Mouse (Mus musculus) heart, adult 2 months (tissue): Measurements from ENCODE around the gene Robo1.

Experiments used
- CTCF ChIP-seq: fragments of 200-600 bp; IDR thresholded peaks from 2 replicates; pipeline ENCODE4 v1.8.1; 2022; ENCODE audit warnings: antibody characterized with exemption, mild to moderate bottlenecking, moderate library complexity
- EP300 ChIP-seq: fragments of 200-500 bp; IDR thresholded peaks from 2 replicates; pipeline ENCODE4 v1.6.1; 2011; ENCODE audit warnings: low read depth, low read length, control low read depth; ENCODE audit not compliant: insufficient read depth
- POLR2A ChIP-seq: fragments of 200-500 bp; IDR thresholded peaks from 2 replicates; pipeline ENCODE4 v1.6.1; 2011; ENCODE audit warnings: mild to moderate bottlenecking, low read depth, low read length, control low read depth; ENCODE audit not compliant: insufficient read depth

DNA sequence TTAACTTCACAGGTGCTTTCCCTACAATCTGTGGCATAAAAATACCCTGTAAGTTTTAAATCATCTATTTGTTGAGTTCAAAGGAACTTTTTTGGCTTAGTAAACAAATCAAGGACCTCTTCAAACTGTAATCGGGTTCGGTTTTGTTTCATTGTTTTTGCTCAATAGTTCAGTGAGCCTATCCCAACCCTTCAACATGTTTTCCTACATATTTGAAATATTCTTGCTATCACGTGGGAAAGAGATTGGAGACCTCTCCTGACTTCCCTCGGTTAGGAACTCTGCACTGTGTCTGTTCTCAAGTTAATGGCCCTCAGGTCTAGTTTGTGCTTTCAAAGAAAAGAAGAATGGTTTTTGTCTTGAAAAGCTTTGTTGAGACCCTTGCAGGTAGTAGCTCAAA lies 557.9 kb downstream of the Robo1 start:
- no peak for TF ChIP-seq CTCF
- no peak for TF ChIP-seq POLR2A
- no peak for TF ChIP-seq EP300
